In the genomic region with DNA sequence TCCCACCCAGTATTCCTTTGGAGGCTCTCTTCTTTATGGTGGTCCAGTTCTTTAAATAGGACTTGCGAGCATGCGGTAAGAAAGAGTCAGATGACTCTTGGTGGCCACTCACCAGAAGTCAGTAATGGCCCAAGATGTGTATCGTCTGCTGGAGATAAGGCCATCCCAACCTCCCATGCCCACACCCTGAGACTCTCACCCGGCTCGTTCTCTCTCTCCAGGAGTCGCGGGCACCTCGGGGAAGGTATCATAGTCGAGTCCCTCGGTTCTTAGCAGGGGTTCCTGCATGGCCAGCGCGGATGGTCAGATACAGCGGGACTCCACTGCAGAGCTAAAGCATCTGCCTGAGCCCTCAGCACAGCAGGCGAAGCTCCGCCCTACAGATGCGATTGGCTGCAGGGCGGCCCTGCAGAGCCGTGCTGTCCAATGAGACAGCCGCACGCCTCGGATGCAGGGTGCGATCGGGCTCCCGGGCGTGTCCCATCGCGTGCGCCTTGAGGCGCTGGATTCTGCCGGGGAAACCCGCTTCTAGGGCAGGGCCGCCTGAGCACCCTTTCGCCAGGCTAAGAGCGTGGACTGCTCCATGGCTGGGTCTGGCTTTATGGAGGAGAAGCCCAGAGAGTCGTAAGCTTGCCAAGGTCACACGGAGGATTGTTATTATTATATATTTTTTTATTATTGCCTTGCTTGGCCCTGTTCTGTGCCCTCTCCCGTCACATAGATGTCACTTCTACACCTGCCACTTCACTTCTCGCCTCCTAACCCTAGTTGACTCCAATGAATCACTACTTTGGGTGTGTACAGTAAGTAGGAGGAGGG, we compare ENCODE assay signal across 8 mouse cellular contexts. TPM values are rescaled to one million over a fixed set of nuclear protein-coding genes. Genes with fewer than 3 reads are reported as not detected.
DNase-seq lines count a peak whose midpoint lies in the region; ATAC-seq and TF ChIP-seq lines count a peak whose summit lies in the region.

Gene Slc2a6 (minus strand): TSS at position 381 of the 819 bp plus-strand sequence.

- 3% methylated on average over 38 of the region's 38 CpGs for WGBS in forebrain, embryonic 12.5 days
- whole genome bisulfite sequencing in heart, postnatal 0 days: 3% methylated on average over 38 of the region's 38 CpGs
- 3% methylated on average over 38 of the region's 38 CpGs for WGBS in liver, embryonic 15.5 days (ENCODE audit: insufficient replicate concordance)
- WGBS in neural tube, embryonic 11.5 days: 2% methylated on average over 38 of the region's 38 CpGs
- WGBS in stomach, embryonic 16.5 days: 3% methylated on average over 38 of the region's 38 CpGs

- H3K27ac ChIP-seq in forebrain, embryonic 12.5 days: no peak within 1 kb of the TSS
- no peak within 1 kb of the TSS for H3K27ac ChIP-seq in heart, postnatal 0 days (ENCODE audit: low read depth)
- no peak within 1 kb of the TSS for H3K27ac ChIP-seq in liver, embryonic 15.5 days (replicated peaks)
- no peak within 1 kb of the TSS for H3K27ac ChIP-seq in neural tube, embryonic 11.5 days (ENCODE audit: low read depth, low read length)
- H3K27ac ChIP-seq in stomach, embryonic 16.5 days (ENCODE audit: low read length): no peak within 1 kb of the TSS

- ATAC-seq in forebrain, embryonic 12.5 days (ENCODE audit: low FRiP score): peak; percentile 99
- ATAC-seq in heart, postnatal 0 days (ENCODE audit: insufficient read depth, low read depth): peak; percentile 96
- peak; percentile 85 for ATAC-seq in liver, embryonic 15.5 days (ENCODE audit: insufficient read depth)
- ATAC-seq in neural tube, embryonic 11.5 days (ENCODE audit: insufficient read depth, low FRiP score, low TSS enrichment): peak; percentile 99
- peak; percentile 98 for ATAC-seq in stomach, embryonic 16.5 days (ENCODE audit: insufficient read depth, low FRiP score)

- H3K4me2 ChIP-seq in forebrain, embryonic 12.5 days: peak within 1 kb of the TSS; percentile 52
- H3K4me2 ChIP-seq in heart, postnatal 0 days (ENCODE audit: low read depth, low read length): peak within 1 kb of the TSS; percentile 49
- peak within 1 kb of the TSS; percentile 50 for H3K4me2 ChIP-seq in liver, embryonic 15.5 days
- H3K4me2 ChIP-seq in neural tube, embryonic 11.5 days (ENCODE audit: low read depth): peak within 1 kb of the TSS; percentile 54
- peak within 1 kb of the TSS; percentile 51 for H3K4me2 ChIP-seq in stomach, embryonic 16.5 days (ENCODE audit: low read depth, low read length)

- no peak for TF ChIP-seq CTCF in heart, postnatal 0 days (IDR thresholded peaks at IDR 0.05; ENCODE audit: low read depth)

- peak within 1 kb of the TSS; percentile 28 for H3K4me3 ChIP-seq in forebrain, embryonic 12.5 days (replicated peaks)
- peak within 1 kb of the TSS; percentile 4; the same call in 1 of the 2 replicates for H3K4me3 ChIP-seq in heart, postnatal 0 days (ENCODE audit: low read depth, low read length)
- H3K4me3 ChIP-seq in liver, embryonic 15.5 days (replicated peaks): no peak within 1 kb of the TSS
- peak within 1 kb of the TSS; percentile 28 for H3K4me3 ChIP-seq in neural tube, embryonic 11.5 days (ENCODE audit: low read depth, low read length)
- H3K4me3 ChIP-seq in stomach, embryonic 16.5 days (replicated peaks; ENCODE audit: low read length): peak within 1 kb of the TSS; percentile 22; the same call in 1 of the 2 replicates

- no peak for TF ChIP-seq EP300 in heart, postnatal 0 days (IDR thresholded peaks at IDR 0.05; ENCODE audit: low read depth)

- no peaks in the 10 kb centered on the region for H3K36me3 ChIP-seq in forebrain, embryonic 12.5 days (replicated peaks)
- no peaks in the 10 kb centered on the region for H3K36me3 ChIP-seq in heart, postnatal 0 days (replicated peaks; ENCODE audit: control insufficient read depth, insufficient read depth, low read length)
- H3K36me3 ChIP-seq in liver, embryonic 15.5 days (replicated peaks): no peaks in the 10 kb centered on the region
- H3K36me3 ChIP-seq in neural tube, embryonic 11.5 days (ENCODE audit: control insufficient read depth, insufficient read depth, low read length): no peaks in the 10 kb centered on the region
- H3K36me3 ChIP-seq in stomach, embryonic 16.5 days (ENCODE audit: control insufficient read depth, insufficient read depth, low read length): no peaks in the 10 kb centered on the region

- H3K4me1 ChIP-seq in forebrain, embryonic 12.5 days: peaks cover 10% of the 10 kb centered on the region
- no peaks in the 10 kb centered on the region for H3K4me1 ChIP-seq in heart, postnatal 0 days (ENCODE audit: control insufficient read depth, insufficient read depth)
- H3K4me1 ChIP-seq in liver, embryonic 15.5 days (replicated peaks): peaks cover 26% of the 10 kb centered on the region
- peaks cover 3% of the 10 kb centered on the region; the same call in 1 of the 2 replicates for H3K4me1 ChIP-seq in neural tube, embryonic 11.5 days (ENCODE audit: control insufficient read depth, insufficient read depth, low read length)
- H3K4me1 ChIP-seq in stomach, embryonic 16.5 days (ENCODE audit: control insufficient read depth, insufficient read depth, low read length): peaks cover 5% of the 10 kb centered on the region; the same call in 1 of the 2 replicates

- peaks cover 19% of the 10 kb centered on the region for H3K27me3 ChIP-seq in forebrain, embryonic 12.5 days
- peaks cover 14% of the 10 kb centered on the region for H3K27me3 ChIP-seq in heart, postnatal 0 days (ENCODE audit: control insufficient read depth, insufficient read depth, low read length)
- H3K27me3 ChIP-seq in liver, embryonic 15.5 days: peaks cover 39% of the 10 kb centered on the region
- no peaks in the 10 kb centered on the region for H3K27me3 ChIP-seq in neural tube, embryonic 11.5 days (ENCODE audit: control insufficient read depth, insufficient read depth, low read length)
- H3K27me3 ChIP-seq in stomach, embryonic 16.5 days (ENCODE audit: control insufficient read depth, insufficient read depth, low read length): 0 out of 2 replicates have a peak, but pooled peaks cover 3% of the 10 kb centered on the region

- no peaks in the 10 kb centered on the region for H3K9me3 ChIP-seq in forebrain, embryonic 12.5 days
- no peaks in the 10 kb centered on the region for H3K9me3 ChIP-seq in heart, postnatal 0 days (replicated peaks; ENCODE audit: control insufficient read depth, low read length)
- H3K9me3 ChIP-seq in liver, embryonic 15.5 days (replicated peaks): no peaks in the 10 kb centered on the region
- no peaks in the 10 kb centered on the region for H3K9me3 ChIP-seq in neural tube, embryonic 11.5 days (ENCODE audit: control insufficient read depth, low read length)
- H3K9me3 ChIP-seq in stomach, embryonic 16.5 days (replicated peaks; ENCODE audit: control insufficient read depth, low read length): no peaks in the 10 kb centered on the region

- H3K9ac ChIP-seq in forebrain, embryonic 12.5 days: peak within 1 kb of the TSS; percentile 47
- no peak within 1 kb of the TSS for H3K9ac ChIP-seq in heart, postnatal 0 days (replicated peaks; ENCODE audit: low read depth, low read length)
- no peak within 1 kb of the TSS for H3K9ac ChIP-seq in liver, embryonic 15.5 days
- peak within 1 kb of the TSS; percentile 57 for H3K9ac ChIP-seq in neural tube, embryonic 11.5 days (ENCODE audit: low read length)
- H3K9ac ChIP-seq in stomach, embryonic 16.5 days (ENCODE audit: low read length): 0 out of 2 replicates have a peak within 1 kb of the TSS, but pooled peaks have one; percentile 49

- DNase-seq in CD8-positive naive resting alpha-beta T cell, adult 2 months (ENCODE audit: low read depth in 2 of 2, low spot score in 2 of 2): peak; percentile 70 to 71
- DNase-seq in c-Kit-positive CD71-positive TER-119-negative erythroid progenitor cells, embryonic 14.5 days (ENCODE audit: low read depth): peak; percentile 78
- DNase-seq in heart, postnatal 0 days (ENCODE audit: low spot score): peak; percentile 55
- DNase-seq in kidney, postnatal 36 days: peak; percentile 88 to 91
- peak; percentile 89 for DNase-seq in neural tube, embryonic 11.5 days (ENCODE audit: low spot score)

RNA-seq across cellular contexts. Expression of gene Slc2a6, which starts in this region (rescaled TPM):
- polyA plus RNA-seq in forebrain, embryonic 12.5 days (2016; fragmentation: Nextera tagmentation; extraction: Ambion mirVana): 1.6 and 1.8 TPM in 2 replicates
- total RNA-seq in heart, postnatal 0 days (2014; rRNA removed; ENCODE audit: low replicate concordance): 0.66 and 0.80 TPM in 2 replicates
- polyA plus RNA-seq in heart, postnatal 0 days (2015; fragmentation: Nextera tagmentation; extraction: Ambion mirVana): 0.10 and 0.14 TPM in 2 replicates
- polyA plus RNA-seq in liver, embryonic 15.5 days (2015; fragmentation: Nextera tagmentation; extraction: Ambion mirVana): 0.28 and 0.29 TPM in 2 replicates
- 2.9 and 4.1 TPM in 2 replicates for polyA plus RNA-seq in neural tube, embryonic 11.5 days (2014; fragmentation: Nextera tagmentation; extraction: Ambion mirVana)
- polyA plus RNA-seq in stomach, embryonic 16.5 days (2015; fragmentation: Nextera tagmentation; extraction: Ambion mirVana): 0.77 and 1.2 TPM in 2 replicates

Comparison
In these comparisons a context has a peak if more than half of its experiments do, and no peak if none do; other contexts are left out.
1. Peak in DNase-seq, ATAC-seq, H3K4me3 ChIP-seq and H3K4me2 ChIP-seq in heart, postnatal 0 days; RNA of the gene not detected or under 1 TPM.
2. Peak in ATAC-seq and H3K4me2 ChIP-seq in liver, embryonic 15.5 days; RNA of the gene not detected or under 1 TPM.
3. H3K9ac ChIP-seq: peak in forebrain, embryonic 12.5 days (single experiment), neural tube, embryonic 11.5 days (single experiment) and stomach, embryonic 16.5 days (single experiment); none in heart, postnatal 0 days (single experiment) and liver, embryonic 15.5 days (single experiment).
4. Peak in every context shown above with its lines, with median percentiles within 50 percentile points of each other: DNase-seq, ATAC-seq and H3K4me2 ChIP-seq.